Comparison of ENCODE assay signal across 8 mouse cellular contexts in the genomic region with DNA sequence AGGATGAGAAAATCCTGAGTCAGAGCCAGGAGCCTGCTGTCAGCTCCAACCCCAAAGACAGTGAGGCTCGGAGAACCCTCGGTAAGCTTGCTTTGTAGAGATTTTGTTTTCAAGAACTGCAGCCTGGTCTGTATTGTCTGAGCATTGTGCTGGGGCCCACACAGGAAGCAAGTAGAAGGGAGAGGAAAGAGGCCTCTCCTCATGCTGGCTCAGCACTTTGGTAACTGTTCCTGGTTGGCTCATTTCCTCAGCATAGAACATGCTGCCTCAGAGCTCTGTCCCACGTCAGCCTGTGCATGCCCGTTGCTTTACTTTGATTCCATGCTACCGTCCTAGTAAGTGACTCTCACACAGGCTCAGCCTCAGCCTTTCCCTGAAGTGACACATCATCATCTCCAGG. TPM values are rescaled to one million over a fixed set of nuclear protein-coding genes. Genes with fewer than 3 reads are reported as not detected.
A peak's percentile ranks its signal among the peaks of the same experiment; 100 is the strongest.
DNase-seq lines count a peak whose midpoint lies in the region; ATAC-seq and TF ChIP-seq lines count a peak whose summit lies in the region.

No protein-coding gene starts in this region.

- TF ChIP-seq CTCF in lung, embryonic 14.5 days (IDR thresholded peaks at IDR 0.05; ENCODE audit: low read depth): no peak
- no peak for TF ChIP-seq CTCF in kidney, postnatal 0 days (IDR thresholded peaks at IDR 0.05; ENCODE audit: low read depth)
- TF ChIP-seq CTCF in small intestine, adult 2 months (IDR thresholded peaks at IDR 0.05; ENCODE audit: extremely low read depth, insufficient read length, insufficient replicate concordance, low read depth, low read length): no peak

- WGBS in lung, embryonic 14.5 days: 77% methylated on average over 5 of the region's 5 CpGs
- WGBS in kidney, postnatal 0 days: 70% methylated on average over 5 of the region's 5 CpGs
- 73% methylated on average over 5 of the region's 5 CpGs for WGBS in small intestine, adult 2 months
- 86% methylated on average over 5 of the region's 5 CpGs for WGBS in forebrain, embryonic 10.5 days

- H3K4me1 ChIP-seq in lung, embryonic 14.5 days (ENCODE audit: insufficient read depth): no peaks in the 10 kb centered on the region
- no peaks in the 10 kb centered on the region for H3K4me1 ChIP-seq in kidney, postnatal 0 days (replicated peaks; ENCODE audit: insufficient read depth, low read length)
- H3K4me1 ChIP-seq in small intestine, adult 2 months (ENCODE audit: control insufficient read depth, insufficient read depth, insufficient read length, low read length): 0 out of 2 replicates have a peak, but pooled peaks cover 2% of the 10 kb centered on the region
- no peaks in the 10 kb centered on the region for H3K4me1 ChIP-seq in forebrain, embryonic 10.5 days

- no peak overlapping the region for H3K4me3 ChIP-seq in lung, embryonic 14.5 days (ENCODE audit: low read depth, low read length)
- H3K4me3 ChIP-seq in kidney, postnatal 0 days (replicated peaks; ENCODE audit: low read depth, low read length): no peak overlapping the region
- no peak overlapping the region for H3K4me3 ChIP-seq in small intestine, adult 2 months (ENCODE audit: low read depth, low read length)
- H3K4me3 ChIP-seq in forebrain, embryonic 10.5 days: no peak overlapping the region

- no peak for TF ChIP-seq POLR2A in small intestine, adult 2 months (IDR thresholded peaks at IDR 0.05; ENCODE audit: low read depth, low read length)

- no peak overlapping the region for H3K9ac ChIP-seq in lung, embryonic 14.5 days
- H3K9ac ChIP-seq in kidney, postnatal 0 days (ENCODE audit: low read depth, low read length): no peak overlapping the region

- H3K9me3 ChIP-seq in lung, embryonic 14.5 days (ENCODE audit: low read depth, low read length): no peaks in the 10 kb centered on the region
- H3K9me3 ChIP-seq in kidney, postnatal 0 days (replicated peaks; ENCODE audit: low read length): no peaks in the 10 kb centered on the region
- no peaks in the 10 kb centered on the region for H3K9me3 ChIP-seq in forebrain, embryonic 10.5 days

- H3K36me3 ChIP-seq in lung, embryonic 14.5 days (ENCODE audit: insufficient read depth): peaks cover 88% of the 10 kb centered on the region
- peaks cover 59% of the 10 kb centered on the region for H3K36me3 ChIP-seq in kidney, postnatal 0 days (ENCODE audit: insufficient read depth, low read length)
- H3K36me3 ChIP-seq in small intestine, adult 2 months (ENCODE audit: control insufficient read depth, insufficient read depth, low read length): peaks cover 75% of the 10 kb centered on the region
- peaks cover 98% of the 10 kb centered on the region for H3K36me3 ChIP-seq in forebrain, embryonic 10.5 days (replicated peaks)

- H3K27ac ChIP-seq in lung, embryonic 14.5 days (ENCODE audit: low read depth): peak overlapping the region; percentile 77
- peak overlapping the region; percentile 25; the same call in 1 of the 2 replicates for H3K27ac ChIP-seq in kidney, postnatal 0 days
- peak overlapping the region; percentile 23 for H3K27ac ChIP-seq in small intestine, adult 2 months (ENCODE audit: insufficient read depth, low read depth, low read length)
- no peak overlapping the region for H3K27ac ChIP-seq in forebrain, embryonic 10.5 days

- DNase-seq in lung, embryonic 14.5 days: peak; percentile 51
- no peak for DNase-seq in lung, postnatal 36 days
- DNase-seq in kidney, postnatal 0 days (ENCODE audit: low spot score): peak; percentile 25
- no peak for DNase-seq in cerebellum, adult 9-10 months
- no peak for DNase-seq in forebrain, embryonic 10.5 days (ENCODE audit: extremely low spot score, low spot score)
- DNase-seq in c-Kit-positive CD71-positive TER-119-positive erythroid progenitor cells, embryonic 14.5 days (ENCODE audit: low spot score): no peak

- no peak overlapping the region for H3K4me2 ChIP-seq in lung, embryonic 14.5 days
- no peak overlapping the region for H3K4me2 ChIP-seq in kidney, postnatal 0 days (ENCODE audit: low read length)

- no peaks in the 10 kb centered on the region for H3K27me3 ChIP-seq in lung, embryonic 14.5 days (ENCODE audit: insufficient read depth, low read length)
- H3K27me3 ChIP-seq in kidney, postnatal 0 days (ENCODE audit: insufficient read depth, low read length): no peaks in the 10 kb centered on the region
- H3K27me3 ChIP-seq in small intestine, adult 2 months (ENCODE audit: control insufficient read depth, insufficient read depth, low read length): no peaks in the 10 kb centered on the region
- H3K27me3 ChIP-seq in forebrain, embryonic 10.5 days (ENCODE audit: poor library complexity, severe bottlenecking): no peaks in the 10 kb centered on the region

- no peak for ATAC-seq in lung, embryonic 14.5 days (ENCODE audit: insufficient read depth)
- ATAC-seq in granulocyte monocyte progenitor cell, adult 5-6 weeks (replicated peaks; ENCODE audit: poor library complexity, severe bottlenecking): peak; percentile 37; the same call in 1 of the 2 replicates
- ATAC-seq in kidney, postnatal 0 days (replicated peaks; ENCODE audit: low FRiP score, low read depth): no peak

RNA-seq across cellular contexts. Expression of gene Gpr107, which starts 19.9 kb away (rescaled TPM):
- polyA plus RNA-seq in lung, embryonic 14.5 days (2014; fragmentation: Nextera tagmentation; extraction: Ambion mirVana): 23.6 and 24.9 TPM in 2 replicates
- 12.8 and 13.5 TPM in 2 replicates for total RNA-seq in granulocyte monocyte progenitor cell, adult 5-6 weeks (2014; fragmentation: Nextera tagmentation)
- total RNA-seq in granulocyte monocyte progenitor cell, adult 5-6 weeks (2017): 16.4 and 16.9 TPM in 2 replicates
- polyA plus RNA-seq in kidney, postnatal 0 days (2015; fragmentation: Nextera tagmentation; extraction: Ambion mirVana): 30.7 and 32.3 TPM in 2 replicates
- 14.8 and 30.5 TPM in 2 replicates for polyA plus RNA-seq in small intestine, adult 2 months (2012; rRNA removed)
- 28.7 and 32.8 TPM in 2 replicates for polyA plus RNA-seq in forebrain, embryonic 10.5 days (2016; fragmentation: Nextera tagmentation; extraction: Ambion mirVana)

RNA-seq across cellular contexts. Expression of gene Fnbp1, which starts 30.2 kb away (rescaled TPM):
- polyA plus RNA-seq in lung, embryonic 14.5 days (2014; fragmentation: Nextera tagmentation; extraction: Ambion mirVana): 16.8 and 21.1 TPM in 2 replicates
- 57.0 and 64.0 TPM in 2 replicates for total RNA-seq in granulocyte monocyte progenitor cell, adult 5-6 weeks (2014; fragmentation: Nextera tagmentation)
- total RNA-seq in granulocyte monocyte progenitor cell, adult 5-6 weeks (2017): 24.3 and 47.2 TPM in 2 replicates
- 12.3 and 14.0 TPM in 2 replicates for polyA plus RNA-seq in kidney, postnatal 0 days (2015; fragmentation: Nextera tagmentation; extraction: Ambion mirVana)
- polyA plus RNA-seq in small intestine, adult 2 months (2012; rRNA removed): 20.3 and 28.6 TPM in 2 replicates
- 12.5 and 13.3 TPM in 2 replicates for polyA plus RNA-seq in forebrain, embryonic 10.5 days (2016; fragmentation: Nextera tagmentation; extraction: Ambion mirVana)

Comparison
In these comparisons a context has a peak if more than half of its experiments do, and no peak if none do; other contexts are left out.
1. DNase-seq: peak in lung, embryonic 14.5 days (single experiment) and kidney, postnatal 0 days (single experiment); none in lung, postnatal 36 days (single experiment), cerebellum, adult 9-10 months (single experiment), forebrain, embryonic 10.5 days (single experiment) and c-Kit-positive CD71-positive TER-119-positive erythroid progenitor cells, embryonic 14.5 days (single experiment).